Mouse (Mus musculus) limb, embryonic 12.5 days (tissue): ENCODE data around the gene Rgs10. TPM values are rescaled to one million over a fixed set of nuclear protein-coding genes. Genes with fewer than 3 reads are reported as not detected.

Experiments
- ATAC-seq: fragments of 200-750 bp; cut with Nextera tagmentation; 2 replicates; pipeline ENCODE4 v1.8.0; 2017; ENCODE audit warnings: low read depth, moderate TSS enrichment; ENCODE audit not compliant: insufficient number of reproducible peaks, insufficient read depth, low FRiP score, low TSS enrichment
- H3K27ac ChIP-seq: fragments of 300-500 bp; sonication (generic); 2 replicates; pipeline ENCODE4 v1.5.1; 2016; ENCODE audit warnings: mild to moderate bottlenecking, moderate library complexity
- H3K27me3 ChIP-seq: fragments of 300-500 bp; sonication (generic); 2 replicates; pipeline ENCODE4 v1.6.1; 2016; ENCODE audit warnings: mild to moderate bottlenecking, moderate library complexity
- H3K36me3 ChIP-seq: fragments of 300-500 bp; sonication (generic); 2 replicates; pipeline ENCODE4 v1.6.1; 2016; ENCODE audit warnings: mild to moderate bottlenecking, moderate library complexity
- H3K4me1 ChIP-seq: fragments of 300-500 bp; sonication (generic); replicated peaks from 2 replicates; pipeline ENCODE4 v1.6.1; 2016
- H3K4me2 ChIP-seq: fragments of 300-500 bp; sonication (generic); 2 replicates; pipeline ENCODE4 v1.6.1; 2016; ENCODE audit warnings: mild to moderate bottlenecking, moderate library complexity
- H3K4me3 ChIP-seq: fragments of 300-500 bp; sonication (generic); replicated peaks from 2 replicates; pipeline ENCODE4 v1.5.1; 2016; ENCODE audit warnings: mild to moderate bottlenecking
- H3K9ac ChIP-seq: fragments of 300-500 bp; sonication (generic); replicated peaks from 2 replicates; pipeline ENCODE4 v1.6.1; 2016; ENCODE audit warnings: mild to moderate bottlenecking, moderate library complexity
- H3K9me3 ChIP-seq: fragments of 300-500 bp; sonication (generic); 2 replicates; pipeline ENCODE4 v1.6.1; 2016; ENCODE audit warnings: mild to moderate bottlenecking, moderate library complexity
- WGBS: fragments of 180-500 bp; shearing (Covaris S2); methylation state at CpG from one replicate; pipeline ENCODE4 v1.1.7; 2016; 5-methylcytosine and 5-hydroxymethylcytosine counted together
- polyA plus RNA-seq: library from polyadenylated mRNA; unstranded; fragments of >200 nt; fragmentation: Nextera tagmentation; extraction: Ambion mirVana; gene quantifications from 2 replicates; pipeline ENCODE4 v1.2.1, GENCODE M21; 2016

The Rgs10 gene
- polyA plus RNA-seq, result 7.9 and 8.3 TPM in 2 replicates

- H3K4me1 ChIP-seq, result peaks cover 5% of the 10 kb centered on the region; the same call in 1 of the 2 replicates
- peak within 1 kb of the TSS; percentile 97 for H3K4me2 ChIP-seq
- peak; percentile 66 for ATAC-seq
- under 1% methylated on average over 85 of the region's 102 CpGs for WGBS
- H3K27me3 ChIP-seq, result peaks cover 91% of the 10 kb centered on the region
- no peak within 1 kb of the TSS for H3K27ac ChIP-seq
- H3K4me3 ChIP-seq, result peak within 1 kb of the TSS; percentile 70
- no peaks in the 10 kb centered on the region for H3K9me3 ChIP-seq
- no peaks in the 10 kb centered on the region for H3K36me3 ChIP-seq
- H3K9ac ChIP-seq, result peak within 1 kb of the TSS; percentile 60
These were observed at the start of gene Rgs10 for GRCm38 (mm10) chr7:128417930-128418779. TSS of gene Rgs10 (minus strand) at chr7:128418758.

DNA sequence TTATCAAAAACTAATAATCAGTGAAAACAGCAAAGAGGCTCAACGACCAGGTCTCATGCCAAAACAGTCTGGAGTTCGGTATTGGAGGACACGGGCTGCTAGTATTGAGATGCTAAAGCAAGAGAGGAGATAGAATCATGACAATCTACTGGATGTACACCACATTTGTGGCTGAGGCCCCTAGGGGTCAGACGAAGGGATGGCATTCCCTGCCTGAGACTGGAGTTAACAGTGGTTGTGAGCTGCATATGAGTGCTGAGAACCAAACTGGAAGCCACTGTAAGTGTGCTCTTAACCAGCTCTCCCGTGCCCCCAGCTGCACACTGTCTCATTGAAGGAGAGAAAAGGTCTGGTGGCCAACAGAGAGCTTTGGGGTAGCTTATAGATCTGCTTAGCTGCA lies 43.8 kb upstream of the Rgs10 start:
- H3K4me3 ChIP-seq, result peak overlapping the region; percentile 86
- H3K4me1 ChIP-seq, result peaks cover 11% of the 10 kb centered on the region
- H3K27ac ChIP-seq, result no peak overlapping the region
- H3K36me3 ChIP-seq, result no peaks in the 10 kb centered on the region
- no peaks in the 10 kb centered on the region for H3K9me3 ChIP-seq
- WGBS, result 72% methylated on average over 5 of the region's 5 CpGs
- no peak for ATAC-seq
- peak overlapping the region; percentile 79 for H3K4me2 ChIP-seq
- no peaks in the 10 kb centered on the region for H3K27me3 ChIP-seq
- no peak overlapping the region for H3K9ac ChIP-seq

DNA sequence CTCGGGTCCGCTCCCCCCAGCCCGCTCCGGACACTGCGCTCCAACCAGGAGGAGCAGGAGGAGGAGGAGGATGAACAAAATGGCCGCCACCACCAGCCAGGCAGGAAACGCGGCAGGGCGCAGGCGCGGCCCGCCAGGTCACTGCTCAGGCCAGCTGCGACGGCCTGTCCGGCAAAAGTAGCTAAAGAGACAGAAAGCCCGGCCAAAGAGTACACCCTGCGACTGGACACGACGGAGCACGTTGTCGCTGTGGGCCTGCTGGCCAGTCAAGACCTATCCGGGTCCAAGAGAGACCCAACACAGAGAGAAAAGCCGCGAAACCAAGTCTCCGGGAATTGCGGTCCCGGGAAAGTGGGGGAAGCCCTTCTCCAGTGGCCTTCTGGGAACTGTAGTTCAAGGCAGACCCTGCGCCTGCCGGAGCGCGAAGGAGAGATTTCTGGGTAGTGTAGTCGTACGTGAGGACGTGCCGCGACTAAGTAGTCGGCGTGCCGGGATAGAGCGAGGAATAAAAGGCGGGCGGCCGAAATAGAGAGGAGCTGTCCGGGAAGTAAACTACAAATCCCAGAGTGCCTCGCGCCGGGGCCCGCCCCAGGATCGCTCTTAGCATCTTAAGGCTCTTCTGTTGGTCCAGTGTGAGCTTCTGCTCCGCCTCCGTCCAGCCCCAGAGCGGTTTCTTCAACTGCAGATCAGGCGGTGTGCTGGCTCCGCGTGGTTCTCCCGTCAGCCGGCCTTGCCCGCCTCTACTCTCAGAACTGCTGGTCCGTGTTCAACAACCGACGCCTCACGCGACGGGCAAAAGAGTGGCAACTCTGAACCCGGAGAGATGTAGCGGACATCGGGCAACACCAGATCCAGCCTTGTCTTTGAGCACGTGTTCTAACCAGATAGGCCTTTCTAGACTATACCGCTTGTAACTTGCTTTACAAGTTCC lies 43.0 kb upstream of the Rgs10 start, which contains the start of gene Tial1:
Gene Tial1, minus strand, starts transcription at position 433 of the 931 bp plus-strand sequence.
- no peaks in the 10 kb centered on the region for H3K27me3 ChIP-seq
- peak within 1 kb of the TSS; percentile 86 for H3K4me3 ChIP-seq
- peaks cover 12% of the 10 kb centered on the region for H3K4me1 ChIP-seq
- H3K9ac ChIP-seq, result peak within 1 kb of the TSS; percentile 92
- peak within 1 kb of the TSS; percentile 95 for H3K27ac ChIP-seq
- peak within 1 kb of the TSS; percentile 79 for H3K4me2 ChIP-seq
- no peaks in the 10 kb centered on the region for H3K9me3 ChIP-seq
- no peaks in the 10 kb centered on the region for H3K36me3 ChIP-seq
- WGBS, result under 1% methylated on average over 69 of the region's 69 CpGs
- ATAC-seq, result peak; percentile 99

- peak; percentile 34 for ATAC-seq
- no peaks in the 10 kb centered on the region for H3K36me3 ChIP-seq
- peak overlapping the region; percentile 86 for H3K4me3 ChIP-seq
- peak overlapping the region; percentile 92 for H3K9ac ChIP-seq
- H3K27me3 ChIP-seq, result no peaks in the 10 kb centered on the region
- H3K9me3 ChIP-seq, result no peaks in the 10 kb centered on the region
- H3K27ac ChIP-seq, result peak overlapping the region; percentile 95
- WGBS, result under 1% methylated on average over 22 of the region's 23 CpGs
- H3K4me2 ChIP-seq, result peak overlapping the region; percentile 79
- peaks cover 12% of the 10 kb centered on the region for H3K4me1 ChIP-seq
These were observed 42.3 kb upstream of the Rgs10 start for GRCm38 (mm10) chr7:128460865-128461228.

DNA sequence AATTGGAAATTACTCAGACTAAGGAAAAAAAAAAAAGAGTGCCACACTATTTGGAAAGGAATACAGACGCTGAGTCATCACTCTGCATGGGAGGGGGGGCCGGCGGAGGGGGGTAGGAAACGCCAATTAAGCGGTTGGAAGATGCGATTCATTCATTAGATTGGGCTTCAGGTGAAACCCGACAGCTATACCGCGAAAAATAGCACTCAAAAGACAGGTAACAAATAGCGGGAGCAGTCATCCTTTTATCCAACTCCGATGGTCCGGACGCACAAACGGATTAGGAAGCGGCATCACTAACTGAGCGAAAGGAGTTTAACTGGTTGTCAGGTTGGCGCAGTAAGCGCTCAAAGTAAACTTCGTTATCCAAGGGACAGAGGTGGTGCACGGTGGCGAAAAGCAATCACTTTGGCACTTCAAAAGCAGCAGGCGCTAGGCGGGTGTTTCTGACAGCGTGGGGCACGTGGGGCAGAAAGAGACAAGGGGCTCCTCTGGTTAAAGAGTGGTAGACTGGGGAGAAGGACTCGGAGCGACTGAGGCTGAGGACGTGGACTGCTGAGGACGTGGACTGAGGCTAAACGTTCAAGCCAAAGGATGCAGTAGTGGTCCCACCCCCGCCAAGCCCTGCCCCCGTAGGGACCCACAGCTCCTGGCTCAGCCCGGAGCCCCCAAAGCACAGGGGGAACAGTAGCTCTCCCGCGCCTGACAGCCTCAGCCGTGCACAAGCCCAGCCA lies 41.7 kb upstream of the Rgs10 start:
- Histone ChIP-seq H3K27ac (peak overlapping the region; percentile 95), H3K27me3 (no peaks in the 10 kb centered on the region), H3K4me1 (peaks cover 12% of the 10 kb centered on the region), H3K4me3 (peak overlapping the region; percentile 86), H3K9me3 (no peaks in the 10 kb centered on the region), H3K9ac (peak overlapping the region; percentile 92), H3K4me2 (peak overlapping the region; percentile 79), H3K36me3 (no peaks in the 10 kb centered on the region)
- ATAC-seq, result no peak
- under 1% methylated on average over 36 of the region's 36 CpGs for WGBS

- peaks cover 12% of the 10 kb centered on the region for H3K4me1 ChIP-seq
- H3K27ac ChIP-seq, result no peak overlapping the region
- H3K4me3 ChIP-seq, result peak overlapping the region; percentile 86
- no peaks in the 10 kb centered on the region for H3K9me3 ChIP-seq
- 24% methylated on average over 4 of the region's 4 CpGs for WGBS
- no peak for ATAC-seq
- no peaks in the 10 kb centered on the region for H3K27me3 ChIP-seq
- peak overlapping the region; percentile 79 for H3K4me2 ChIP-seq
- peak overlapping the region; percentile 92 for H3K9ac ChIP-seq
- H3K36me3 ChIP-seq, result peaks cover 2% of the 10 kb centered on the region; the same call in 1 of the 2 replicates
These were observed 41.2 kb upstream of the Rgs10 start for GRCm38 (mm10) chr7:128459791-128460130.

GRCm38 (mm10) chr7:128458011-128458410 lies 39.5 kb upstream of the Rgs10 start:
- no peaks in the 10 kb centered on the region for H3K9me3 ChIP-seq
- ATAC-seq, result no peak
- no peak overlapping the region for H3K27ac ChIP-seq
- no peak overlapping the region for H3K4me2 ChIP-seq
- no peak overlapping the region for H3K9ac ChIP-seq
- peaks cover 20% of the 10 kb centered on the region for H3K36me3 ChIP-seq
- H3K4me3 ChIP-seq, result no peak overlapping the region
- peaks cover 12% of the 10 kb centered on the region for H3K4me1 ChIP-seq
- no peaks in the 10 kb centered on the region for H3K27me3 ChIP-seq

- Histone ChIP-seq H3K4me2 (no peak overlapping the region), H3K36me3 (peaks cover 64% of the 10 kb centered on the region), H3K9me3 (no peaks in the 10 kb centered on the region), H3K4me1 (peaks cover 4% of the 10 kb centered on the region), H3K4me3 (no peak overlapping the region), H3K27ac (no peak overlapping the region), H3K27me3 (no peaks in the 10 kb centered on the region), H3K9ac (no peak overlapping the region)
- no peak for ATAC-seq
- WGBS, result 95% methylated on average over 1 of the region's 1 CpGs
These were observed 34.2 kb upstream of the Rgs10 start for GRCm38 (mm10) chr7:128452731-128453130.

DNA sequence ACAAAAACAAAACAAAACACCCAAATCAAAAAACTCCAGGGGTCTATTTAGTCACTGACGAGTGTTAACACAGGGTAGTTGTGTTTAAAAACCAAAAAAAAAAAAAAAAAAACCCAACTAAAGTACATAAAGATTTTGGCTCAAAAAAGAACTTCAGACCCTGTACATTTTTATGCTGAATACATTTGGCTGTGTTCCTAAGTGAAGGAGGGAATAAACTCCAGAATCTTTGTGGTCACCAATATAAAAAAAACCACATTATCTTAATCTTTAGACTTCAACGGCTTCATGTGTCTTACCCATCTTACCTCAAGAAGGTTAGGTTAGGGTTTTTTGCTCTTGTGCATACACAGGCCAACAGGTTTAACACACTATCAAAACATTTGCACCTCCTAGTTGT lies 22.0 kb upstream of the Rgs10 start:
- H3K36me3 ChIP-seq, result peaks cover 52% of the 10 kb centered on the region
- H3K4me1 ChIP-seq, result no peaks in the 10 kb centered on the region

DNA sequence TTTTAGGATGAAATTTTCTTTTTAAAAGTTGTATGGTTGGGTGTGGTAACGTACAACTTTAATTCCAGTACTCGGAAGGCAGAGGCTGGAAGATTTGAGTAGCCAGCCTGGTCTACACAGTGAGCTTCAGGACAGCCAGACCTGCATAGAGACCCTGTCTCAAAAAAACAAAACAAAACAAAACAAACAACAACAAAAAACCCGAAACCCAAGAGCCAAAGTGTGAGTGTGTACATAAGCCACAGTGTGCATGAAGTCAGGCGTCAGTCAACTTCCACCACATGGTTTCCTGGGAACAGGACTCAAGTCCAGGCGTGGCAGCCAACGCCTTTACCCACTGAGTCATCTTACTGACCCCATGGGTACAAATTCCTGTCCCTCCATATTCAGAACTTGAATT lies 20.7 kb upstream of the Rgs10 start:
- WGBS, result 95% methylated on average over 6 of the region's 6 CpGs
- peaks cover 39% of the 10 kb centered on the region for H3K36me3 ChIP-seq

More for the DNA sequence above, 22.0 kb upstream of the Rgs10 start:
- Histone ChIP-seq H3K9ac (no peak overlapping the region), H3K27me3 (no peaks in the 10 kb centered on the region), H3K9me3 (no peaks in the 10 kb centered on the region), H3K4me3 (no peak overlapping the region), H3K27ac (no peak overlapping the region), H3K4me2 (no peak overlapping the region)
- WGBS, result 93% methylated on average over 2 of the region's 2 CpGs
- no peak for ATAC-seq

More for the DNA sequence above, 20.7 kb upstream of the Rgs10 start:
- no peaks in the 10 kb centered on the region for H3K4me1 ChIP-seq
- H3K9me3 ChIP-seq, result no peaks in the 10 kb centered on the region
- H3K4me3 ChIP-seq, result no peak overlapping the region
- H3K9ac ChIP-seq, result no peak overlapping the region
- no peak overlapping the region for H3K27ac ChIP-seq
- H3K4me2 ChIP-seq, result no peak overlapping the region
- no peak for ATAC-seq
- H3K27me3 ChIP-seq, result no peaks in the 10 kb centered on the region
